Mouse (Mus musculus) ES-E14 (cell line): ENCODE measurements at regions not wholly inside any gene's neighbourhood (a gene's known extent, or its start where the extent isn't known, plus 50 kb on each side); places are given as distances from the start of the nearest gene placed in this dataset.

ENCODE experiments used
- MAFK ChIP-seq: IDR thresholded peaks from 2 replicates; pipeline ENCODE4 v1.6.1; 2014; ENCODE audit warnings: mild to moderate bottlenecking, low read depth, low read length, inconsistent platforms; ENCODE audit not compliant: insufficient read depth
- ZC3H11A ChIP-seq: IDR thresholded peaks from 2 replicates; pipeline ENCODE4 v1.6.1; 2012; ENCODE audit warnings: low read depth, mild to moderate bottlenecking, inconsistent platforms, low read length, borderline replicate concordance
- ZNF384 ChIP-seq: IDR thresholded peaks from 2 replicates; pipeline ENCODE4 v1.6.1; 2012; ENCODE audit warnings: low read depth, low read length, inconsistent platforms

DNA sequence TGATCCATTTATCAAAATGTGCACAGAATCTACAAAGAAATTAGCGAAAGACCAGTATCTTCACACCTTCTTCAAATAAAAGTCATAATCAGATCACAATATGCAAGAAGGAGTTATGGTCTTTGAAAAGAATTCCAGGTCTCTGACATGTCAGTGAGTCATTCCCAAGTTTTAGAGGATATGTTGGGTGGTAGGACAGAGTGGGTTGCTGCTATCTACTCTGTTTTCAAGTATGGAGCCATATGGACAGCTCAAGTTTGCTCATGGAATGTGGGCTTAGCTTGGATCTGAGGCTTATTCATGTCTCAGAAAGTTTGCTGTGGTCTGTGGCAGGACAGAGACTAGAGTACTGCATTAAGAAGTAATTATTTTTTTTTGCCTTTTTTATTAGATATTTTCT, 657.0 kb downstream of the Inhba start:
- TF ChIP-seq MAFK (no peak), ZC3H11A (no peak), ZNF384 (no peak)
